Mouse (Mus musculus) spleen, postnatal 0 days (tissue): ENCODE measurements around the gene Tdrd7. TPM values are rescaled to one million over a fixed set of nuclear protein-coding genes. Genes with fewer than 3 reads are reported as not detected.

Experiments used
- polyA plus RNA-seq: library from polyadenylated mRNA; unstranded; fragments of >200 nt; fragmentation: Nextera tagmentation; extraction: Ambion mirVana; gene quantifications from 2 replicates; pipeline ENCODE4 v1.2.1, GENCODE M21; 2015

Tdrd7 gene
- 12.1 and 15.0 TPM in 2 replicates for polyA plus RNA-seq

DNA sequence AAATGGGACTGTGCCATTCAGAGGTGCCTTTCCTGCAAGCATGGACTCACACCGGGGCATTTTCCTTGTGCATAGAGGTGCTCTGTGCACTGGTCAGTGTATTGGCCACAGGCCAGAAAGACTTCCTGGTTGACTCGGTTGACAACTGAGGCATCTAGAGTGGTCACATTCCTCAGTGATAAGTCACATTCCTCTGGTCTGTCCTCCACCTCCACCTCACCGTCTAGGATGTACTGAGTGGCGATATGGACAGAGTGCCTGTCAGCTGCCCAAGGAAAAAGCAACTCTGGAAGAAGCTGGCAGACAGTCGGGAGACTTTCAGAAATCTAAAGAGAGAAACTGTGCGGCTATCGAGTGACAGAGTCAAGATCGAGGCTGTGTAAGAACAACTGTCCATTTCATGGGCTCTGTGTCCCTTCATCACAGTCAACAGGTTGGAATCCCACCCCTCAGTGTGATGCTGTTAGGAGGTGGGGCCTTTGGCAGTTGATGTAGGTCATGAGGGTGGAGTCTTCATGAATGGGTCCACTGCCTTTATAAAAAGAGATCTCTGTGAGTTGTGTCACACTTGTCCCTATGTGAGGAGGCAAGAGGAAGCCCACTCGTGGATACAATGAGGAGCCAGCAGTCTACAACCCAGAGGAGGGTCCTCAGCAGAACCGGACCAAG, at the start of gene Tdrd7:
Gene Tdrd7, plus strand, starts transcription at position 564 of the 669 bp plus-strand sequence.

DNA sequence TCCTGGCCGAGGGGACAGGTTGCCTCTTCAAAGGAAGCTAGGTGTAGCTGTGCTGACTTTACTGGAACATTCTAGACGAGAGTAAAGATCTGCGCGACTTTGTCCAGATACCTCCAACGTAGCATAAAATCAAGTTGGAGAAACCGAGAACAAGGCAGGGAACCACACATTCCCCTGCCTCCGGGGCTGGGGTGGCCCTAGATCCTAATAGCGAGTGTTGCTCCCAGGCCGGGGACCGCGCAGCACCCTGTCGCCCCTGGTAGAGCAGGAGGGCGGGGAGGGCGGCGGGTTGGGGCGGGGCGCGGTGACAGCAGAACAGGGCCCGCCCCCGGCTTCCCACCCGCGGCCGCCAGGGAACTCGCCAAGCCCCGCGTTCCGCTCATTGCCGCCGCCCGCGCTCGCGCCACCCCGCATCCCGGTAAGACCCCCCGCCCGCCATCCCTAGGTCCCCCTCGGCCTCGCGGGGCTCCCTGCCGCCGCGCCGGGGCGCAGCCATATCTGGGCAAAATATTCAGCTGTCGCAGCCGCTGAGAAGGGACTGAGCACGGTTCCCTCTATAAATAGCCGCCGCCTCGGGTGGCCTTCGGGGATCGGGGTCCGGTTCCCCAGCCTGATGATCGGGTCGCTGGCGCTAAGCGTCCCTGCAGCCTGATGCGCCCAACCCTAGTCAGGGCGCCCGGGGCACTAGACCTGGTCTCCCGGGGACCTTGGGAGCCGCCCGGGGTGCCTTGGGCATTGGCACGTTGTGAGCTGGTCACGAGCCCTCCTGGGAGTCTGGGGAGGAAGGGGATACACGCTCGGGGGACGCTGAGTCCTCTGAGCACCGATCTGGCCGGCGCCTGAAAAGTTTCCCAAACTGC, 74.0 kb downstream of the Tdrd7 start, which contains the start of gene Tmod1:
Gene Tmod1, plus strand, starts transcription at position 44 of the 860 bp plus-strand sequence.

Other genes with a start within 250 kb of the Tdrd7 start
- 4.2 and 4.9 TPM in 2 replicates for gene Aldh1b1, start 166.3 kb upstream of the Tdrd7 start, polyA plus RNA-seq
- 0.12 TPM in 1 of 2 replicates, not detected in the other for gene Igfbpl1, start 138.4 kb upstream of the Tdrd7 start, polyA plus RNA-seq
- 0.04 TPM in 1 of 2 replicates, not detected in the other for gene Stra6l, start 116.7 kb upstream of the Tdrd7 start, polyA plus RNA-seq
- 1.3 TPM in 2 replicates for gene Ccdc180, start 75.0 kb upstream of the Tdrd7 start, polyA plus RNA-seq
- 28.4 and 33.6 TPM in 2 replicates for gene Tmod1, start 73.6 kb downstream of the Tdrd7 start, polyA plus RNA-seq
- 34.8 and 38.1 TPM in 2 replicates for gene Ncbp1, start 173.3 kb downstream of the Tdrd7 start, polyA plus RNA-seq
- gene Tstd2, start 173.4 kb downstream of the Tdrd7 start, polyA plus RNA-seq = 13.8 and 15.8 TPM in 2 replicates
- gene Xpa, start 231.0 kb downstream of the Tdrd7 start, polyA plus RNA-seq = 21.1 and 26.5 TPM in 2 replicates